Mouse (Mus musculus) layer of hippocampus, postnatal 36 days (tissue): ENCODE measurements around the gene Dnase1l3. TPM values are rescaled to one million over a fixed set of nuclear protein-coding genes. Genes with fewer than 3 reads are reported as not detected.
A peak's percentile ranks its signal among the peaks of the same experiment; 100 is the strongest.
"Not testable (repeated sequence)": the region's sequence is repeated elsewhere in the genome, so short reads cannot be mapped to it uniquely, and the experiment has no call there.

Experiments used
- DNase-seq, 2 experiments: peaks; one replicate each; pipeline ENCODE4 v3.0.0; 2022
- total RNA-seq, 2 experiments: library from RNA; stranded (reverse); gene quantifications; 2 replicates each; pipeline ENCODE4 v1.2.3; 2021

Gene Dnase1l3
- total RNA-seq, 2 experiments from 2014 or later = not detected

GRCm38 (mm10) chr14:8011297-8011696 is 16.9 kb upstream of the Dnase1l3 start:
- DNase-seq = no peak

- no peak for DNase-seq
Observed at GRCm38 (mm10) chr14:8007923-8008322, 13.6 kb upstream of the Dnase1l3 start.

- no peak for DNase-seq
Observed at GRCm38 (mm10) chr14:8007486-8007885, 13.1 kb upstream of the Dnase1l3 start.

GRCm38 (mm10) chr14:8007084-8007483 is 12.7 kb upstream of the Dnase1l3 start:
- DNase-seq = no peak

DNA sequence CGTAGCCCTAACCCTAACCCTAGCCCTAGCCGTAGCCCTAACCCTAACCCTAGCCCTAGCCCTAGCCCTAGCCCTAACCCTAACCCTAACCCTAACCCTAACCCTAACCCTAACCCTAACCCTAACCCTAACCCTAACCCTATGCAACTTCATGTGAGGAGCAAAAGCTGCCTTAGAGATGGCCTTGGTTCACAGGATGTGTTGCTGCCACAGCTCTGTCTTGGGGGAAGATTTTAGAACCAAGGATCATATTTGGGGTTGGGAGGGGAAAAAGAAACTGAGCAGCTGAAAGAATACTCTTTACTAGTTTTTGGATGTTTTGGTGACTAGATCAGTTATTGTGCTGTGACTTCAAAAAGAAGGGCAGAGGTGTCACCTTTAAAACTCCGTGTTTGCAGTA is 11.7 kb upstream of the Dnase1l3 start:
- not testable (repeated sequence) for DNase-seq

GRCm38 (mm10) chr14:8003727-8004670 is 9.6 kb upstream of the Dnase1l3 start:
- DNase-seq = no peak

GRCm38 (mm10) chr14:8003093-8003670 is 8.8 kb upstream of the Dnase1l3 start:
- no peak for DNase-seq

GRCm38 (mm10) chr14:8002432-8003092 is 8.2 kb upstream of the Dnase1l3 start, which contains the start of gene Abhd6:
Gene Abhd6 (plus strand): TSS chr14:8002902.
- peak; percentile 84 for DNase-seq

GRCm38 (mm10) chr14:8000831-8001685 is 6.7 kb upstream of the Dnase1l3 start:
- DNase-seq = peak; percentile 37 to 41

DNA sequence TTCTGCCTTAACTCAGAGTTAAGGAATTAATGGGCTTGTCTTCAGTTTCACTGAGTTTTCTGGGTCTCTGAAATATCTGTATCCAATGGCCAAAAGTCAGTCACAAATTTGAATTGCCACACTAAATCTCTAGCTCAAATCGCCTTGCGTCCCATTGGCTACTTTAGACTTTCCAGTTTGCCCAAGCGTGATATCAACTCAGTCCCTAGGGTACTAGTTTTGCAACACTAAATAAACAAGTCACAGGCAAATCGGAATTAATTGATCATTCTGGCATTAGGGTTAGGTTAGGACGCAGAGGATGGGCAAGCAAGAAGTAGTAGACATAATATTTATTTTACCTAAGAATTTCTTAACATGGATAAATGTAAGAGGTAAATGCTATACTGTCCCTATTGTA is 5.9 kb upstream of the Dnase1l3 start:
- DNase-seq = no peak

- no peak for DNase-seq
Observed at GRCm38 (mm10) chr14:7999435-7999834, 5.1 kb upstream of the Dnase1l3 start.

GRCm38 (mm10) chr14:7999030-7999429 is 4.7 kb upstream of the Dnase1l3 start:
- DNase-seq = no peak

DNA sequence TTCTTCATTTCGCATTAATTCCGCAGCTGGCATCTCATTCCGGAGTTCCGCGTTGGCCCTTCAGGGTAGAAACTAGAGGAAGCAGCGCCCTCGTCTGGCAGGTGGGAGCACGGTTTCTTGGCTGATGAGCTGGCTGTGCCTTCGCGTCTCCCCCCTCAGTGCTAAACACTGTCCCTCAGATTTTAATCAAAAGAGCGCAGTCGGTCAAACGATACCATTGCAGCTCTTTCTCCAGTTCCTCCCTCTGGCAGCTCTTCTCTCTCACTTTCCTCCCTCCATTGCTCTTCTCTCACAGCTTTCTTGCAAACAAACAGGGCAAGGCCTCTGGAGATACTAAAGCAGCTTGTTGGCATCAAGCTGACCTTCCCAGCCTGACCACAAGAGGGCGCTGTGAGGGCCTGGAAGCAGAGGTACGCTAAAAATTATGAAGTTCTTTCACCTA is 2.9 kb upstream of the Dnase1l3 start:
- DNase-seq = peak; percentile 92

- DNase-seq = no peak
Observed at GRCm38 (mm10) chr14:7992158-7992557, 2.2 kb downstream of the Dnase1l3 start.

DNA sequence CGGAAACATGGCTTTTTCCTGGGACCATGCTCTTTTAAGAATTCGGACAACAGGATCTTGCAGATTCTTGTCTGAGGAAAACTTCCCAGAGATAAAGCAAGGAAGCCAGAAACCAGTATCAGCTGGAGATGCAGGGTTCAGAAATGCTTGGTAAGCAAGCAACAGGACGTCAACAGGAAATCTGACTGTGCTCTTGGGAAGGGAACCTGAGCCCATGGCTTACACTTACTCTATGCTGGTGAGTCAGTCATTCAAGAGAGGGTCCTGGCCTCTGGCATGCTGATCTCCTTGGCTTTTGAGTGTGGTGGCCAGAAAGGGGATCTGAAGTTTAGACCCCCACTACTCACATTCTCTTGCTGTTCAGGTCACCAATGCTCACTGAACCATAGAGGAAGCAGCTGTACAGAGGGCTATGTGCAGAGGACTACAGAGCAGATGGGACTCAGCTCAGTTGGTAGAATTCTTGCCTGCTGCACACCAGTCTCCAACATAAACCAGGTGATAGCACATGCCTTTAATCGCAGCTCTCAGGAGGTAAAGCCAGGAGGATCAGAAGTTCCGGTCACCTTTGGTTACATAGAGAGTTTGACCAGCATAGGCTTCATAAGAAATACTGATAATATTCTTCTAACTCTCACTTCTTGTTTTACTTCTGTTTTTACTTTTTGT is 3.1 kb downstream of the Dnase1l3 start:
- DNase-seq = no peak

DNA sequence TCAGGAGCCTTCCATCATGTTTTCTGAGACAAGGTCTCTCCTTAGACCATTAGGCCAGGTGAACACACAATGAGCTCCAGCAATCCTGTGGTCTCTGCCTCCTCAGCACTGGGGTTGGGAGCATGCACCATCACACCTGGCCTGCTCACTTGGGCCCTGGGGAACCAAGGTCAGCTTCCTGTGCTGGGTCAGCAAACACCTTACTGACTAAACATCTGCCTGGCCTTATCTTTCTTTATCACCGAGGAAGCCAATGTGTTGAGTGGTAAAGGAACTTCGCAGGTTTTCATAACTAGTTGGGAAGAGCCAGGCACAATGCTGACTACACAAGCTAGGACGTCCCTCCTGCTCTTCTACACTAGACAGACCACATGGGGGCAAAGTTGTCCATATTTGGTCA is 4.4 kb downstream of the Dnase1l3 start:
- no peak for DNase-seq

GRCm38 (mm10) chr14:7989371-7989770 is 5.0 kb downstream of the Dnase1l3 start:
- no peak for DNase-seq

GRCm38 (mm10) chr14:7986913-7987312 is 7.5 kb downstream of the Dnase1l3 start:
- DNase-seq = no peak

DNA sequence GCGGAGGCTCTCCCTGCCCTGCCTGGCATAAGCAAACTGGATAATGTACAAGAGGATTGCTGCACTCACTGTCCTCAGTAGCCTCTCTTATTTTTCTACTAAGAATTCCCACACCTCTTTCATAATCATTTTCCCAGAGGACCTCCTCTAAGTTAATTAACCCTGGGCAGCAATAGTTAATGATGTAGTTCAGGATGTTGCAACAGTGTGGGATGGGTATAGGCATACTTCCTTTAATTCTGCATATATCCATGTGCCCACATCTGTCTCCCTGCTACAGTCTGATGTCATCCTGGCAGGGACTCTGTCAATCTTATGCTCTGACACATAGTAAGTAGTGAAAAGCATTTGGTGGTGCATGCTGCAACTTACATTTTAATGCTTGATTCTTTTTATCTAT is 13.1 kb downstream of the Dnase1l3 start:
- no peak for DNase-seq

GRCm38 (mm10) chr14:7978183-7978582 is 16.2 kb downstream of the Dnase1l3 start:
- no peak for DNase-seq

DNA sequence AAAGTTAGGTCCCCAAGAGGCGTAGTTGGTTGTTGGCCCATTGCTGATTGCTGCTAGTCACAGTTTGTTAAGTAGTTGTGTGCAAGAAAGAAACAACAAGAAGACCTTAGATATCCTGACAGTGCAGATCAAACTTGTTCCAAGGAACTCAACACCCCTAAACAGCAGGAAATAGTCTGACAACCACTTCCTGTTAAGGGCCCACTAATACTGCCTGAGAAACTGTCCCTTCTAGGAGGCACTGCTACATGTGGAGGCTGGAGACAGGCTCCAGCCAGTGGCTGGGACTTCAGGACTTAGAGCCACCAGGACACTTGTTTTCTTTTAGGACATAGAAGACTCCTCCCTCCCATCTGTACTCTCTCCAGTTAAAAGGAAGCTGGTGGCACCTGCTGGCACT is 16.9 kb downstream of the Dnase1l3 start:
- DNase-seq = no peak

DNA sequence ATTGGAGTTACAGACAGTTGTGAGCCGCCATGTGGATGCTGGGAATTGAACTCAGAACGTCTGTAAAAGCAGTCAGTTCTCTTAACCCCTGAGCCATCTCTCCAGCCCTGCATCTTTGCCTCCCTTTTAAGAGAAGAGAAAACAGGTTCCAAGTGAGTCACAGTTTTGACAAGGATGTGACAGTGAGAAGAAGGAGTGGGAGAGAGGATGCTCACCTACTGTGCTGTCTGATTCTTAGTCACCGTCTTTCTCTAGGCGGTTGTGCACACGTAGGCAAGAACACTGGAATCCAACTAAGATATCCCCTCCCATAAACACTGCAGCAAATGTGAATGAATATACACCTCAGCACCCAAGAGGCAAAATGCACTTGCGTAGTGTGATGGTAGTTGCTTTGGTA is 19.2 kb downstream of the Dnase1l3 start:
- no peak for DNase-seq
